ENCODE assay signal across 25 mouse cellular contexts in genomic region chr2:23075846-23076245, GRCm38 (mm10).
"Had no signal": no experiment of that assay in that cellular context is flagged by ENCODE, and none has a peak within 500 bp of the region (broad histone marks: within the 10 kb centered on the region; RNA-seq: fewer than 3 reads in every experiment).

No protein-coding gene starts in this region.

- H3K4me2 ChIP-seq: heart, embryonic 12.5 days; hindbrain, embryonic 12.5 days; hindbrain, embryonic 14.5 days; intestine, embryonic 15.5 days; kidney, embryonic 15.5 days; limb, embryonic 13.5 days; limb, embryonic 15.5 days had no signal

- H3K4me1 ChIP-seq: heart, embryonic 10.5 days; heart, embryonic 12.5 days; hindbrain, embryonic 10.5 days; hindbrain, embryonic 12.5 days; intestine, embryonic 15.5 days; kidney, embryonic 15.5 days; limb, embryonic 15.5 days had no signal

- DNase-seq: gastrocnemius, adult 2 months; gastrocnemius, postnatal 10 days; gastrocnemius, postnatal 25 days; heart, adult 18-20 months; heart, postnatal 10 days; heart, postnatal 4 days; kidney, adult 8-10 months; kidney, postnatal 14 days; kidney, postnatal 4 days had no signal

- H3K9me3 ChIP-seq: heart, embryonic 10.5 days; hindbrain, embryonic 12.5 days; intestine, embryonic 15.5 days; kidney, embryonic 15.5 days; limb, embryonic 13.5 days; limb, embryonic 15.5 days had no signal

- H3K27ac ChIP-seq: gastrocnemius, adult 2 months; heart, embryonic 10.5 days; hindbrain, embryonic 10.5 days; hindbrain, embryonic 12.5 days; hindbrain, embryonic 14.5 days; intestine, embryonic 15.5 days; kidney, embryonic 15.5 days; kidney, postnatal 0 days; layer of hippocampus, adult 2 months; left cerebral cortex, adult 2 months; limb, embryonic 13.5 days; limb, embryonic 15.5 days; liver, embryonic 14.5 days had no signal

- ATAC-seq: hindbrain, embryonic 16.5 days; inflammation-experienced regulatory T-cells, adult 6 months; intestine, embryonic 15.5 days; intestine, postnatal 0 days had no signal

- H3K4me3 ChIP-seq: gastrocnemius, adult 2 months; heart, embryonic 10.5 days; heart, embryonic 12.5 days; hindbrain, embryonic 10.5 days; hindbrain, embryonic 12.5 days; intestine, embryonic 15.5 days; kidney, embryonic 15.5 days; layer of hippocampus, adult 2 months; left cerebral cortex, adult 2 months; limb, embryonic 13.5 days; limb, embryonic 15.5 days had no signal

- H3K9ac ChIP-seq: heart, embryonic 12.5 days; hindbrain, embryonic 12.5 days; hindbrain, embryonic 14.5 days; intestine, embryonic 15.5 days; kidney, embryonic 15.5 days; limb, embryonic 13.5 days; limb, embryonic 15.5 days; liver, embryonic 14.5 days had no signal

- H3K27me3 ChIP-seq: heart, embryonic 12.5 days; hindbrain, embryonic 12.5 days; intestine, embryonic 15.5 days; kidney, embryonic 15.5 days; limb, embryonic 13.5 days; limb, embryonic 15.5 days had no signal
